Mouse (Mus musculus): ENCODE measurements at regions not wholly inside any gene's neighbourhood (a gene's known extent, or its start where the extent isn't known, plus 50 kb on each side); places are given as distances from the start of the nearest gene placed in this dataset.

DNA sequence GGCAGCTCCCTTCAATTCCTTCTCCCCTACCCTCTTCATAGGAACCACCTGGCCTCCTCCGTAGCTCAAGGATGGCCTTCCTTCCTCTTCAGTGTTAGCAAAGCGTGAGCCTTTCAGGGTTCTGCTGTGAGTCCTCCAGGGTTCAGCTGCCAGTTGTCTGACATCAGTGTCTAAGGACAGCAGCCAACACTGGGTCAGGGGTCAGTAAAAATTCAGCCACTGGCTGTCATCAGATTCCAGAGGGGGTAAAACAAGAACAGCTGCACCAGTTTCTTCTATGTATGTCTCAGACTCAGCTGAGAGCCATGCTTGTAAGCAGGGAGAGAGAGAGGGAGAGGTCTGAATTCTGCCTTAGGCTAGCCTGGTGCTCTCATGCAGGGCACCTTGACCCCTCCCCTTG, 213.1 kb downstream of the Sptssa start:
- Histone ChIP-seq H3K4me3 (no peak overlapping the region), H3K27ac (no peak overlapping the region)
- no peak for DNase-seq (ENCODE audit: extremely low spot score in 1 of 2, low spot score in 2 of 2)
- no peak for TF ChIP-seq CTCF (IDR thresholded peaks at IDR 0.05)
- intact Hi-C loops (cut with DNase I): no loop called here

DNA sequence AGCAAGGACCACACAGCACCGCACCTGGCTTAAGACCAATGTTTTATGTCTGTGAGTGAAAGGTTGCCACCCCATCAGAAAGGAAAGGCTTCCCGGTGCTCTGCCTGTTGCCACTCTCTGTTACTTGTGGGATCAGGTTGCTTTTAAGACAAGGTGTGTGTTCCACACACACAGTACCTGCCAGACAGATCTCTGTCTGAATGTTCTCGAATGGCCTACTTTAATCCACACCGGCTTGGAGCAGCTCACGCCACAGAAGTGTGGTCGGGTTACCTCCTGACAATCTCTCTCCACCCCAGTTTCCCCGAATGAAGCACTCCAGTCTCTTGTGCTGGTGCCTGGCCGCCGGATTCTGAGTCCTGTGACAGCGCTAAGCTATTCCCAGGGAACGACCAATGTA, 214.0 kb downstream of the Sptssa start:
- H3K27ac ChIP-seq: no peak overlapping the region
- no peak for DNase-seq (ENCODE audit: extremely low spot score in 1 of 2, low spot score in 2 of 2)
- no peak overlapping the region for H3K4me3 ChIP-seq
- intact Hi-C loops (cut with DNase I): no loop called here
- no peak for TF ChIP-seq CTCF (IDR thresholded peaks at IDR 0.05)

DNA sequence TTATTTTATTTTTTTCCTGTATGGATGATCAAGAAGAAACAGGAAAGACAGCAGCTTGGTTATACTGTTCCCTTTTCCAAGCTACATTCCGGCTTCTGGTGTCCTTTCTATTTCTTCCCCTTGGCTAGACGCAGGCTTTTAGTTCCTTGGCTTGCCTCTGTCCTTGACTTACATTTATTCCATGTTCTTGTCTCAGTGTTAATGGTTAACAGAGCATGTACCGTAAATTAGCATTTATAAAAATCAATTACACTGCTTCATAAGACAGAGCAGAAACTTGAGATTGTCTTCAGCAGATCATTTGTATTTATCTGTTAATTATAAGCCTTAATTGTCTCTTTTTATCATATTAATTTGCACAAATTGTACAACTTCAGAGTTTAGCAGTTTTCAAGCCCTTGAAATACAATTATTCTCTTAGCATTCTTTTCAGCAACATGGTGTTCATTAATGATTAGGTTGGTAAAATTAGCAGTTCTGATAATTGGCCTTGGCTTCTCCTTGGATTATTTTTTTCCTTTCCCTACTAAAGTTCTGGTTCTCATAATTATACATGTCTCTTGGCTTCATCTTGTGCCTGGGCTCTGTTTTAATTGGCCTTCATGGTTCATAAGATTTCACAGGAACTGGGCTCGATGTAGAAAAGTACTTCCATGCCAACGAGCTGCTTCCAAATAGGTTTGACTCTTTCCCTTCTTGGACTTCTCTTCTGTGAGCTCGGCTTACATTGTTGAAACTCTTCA, 215.4 kb downstream of the Sptssa start:
- H3K27ac ChIP-seq: no peak overlapping the region
- H3K4me3 ChIP-seq: no peak overlapping the region
- intact Hi-C loops (cut with DNase I): no loop called here
- no peak for TF ChIP-seq CTCF (IDR thresholded peaks at IDR 0.05)
- DNase-seq (ENCODE audit: extremely low spot score in 1 of 2, low spot score in 2 of 2): no peak

DNA sequence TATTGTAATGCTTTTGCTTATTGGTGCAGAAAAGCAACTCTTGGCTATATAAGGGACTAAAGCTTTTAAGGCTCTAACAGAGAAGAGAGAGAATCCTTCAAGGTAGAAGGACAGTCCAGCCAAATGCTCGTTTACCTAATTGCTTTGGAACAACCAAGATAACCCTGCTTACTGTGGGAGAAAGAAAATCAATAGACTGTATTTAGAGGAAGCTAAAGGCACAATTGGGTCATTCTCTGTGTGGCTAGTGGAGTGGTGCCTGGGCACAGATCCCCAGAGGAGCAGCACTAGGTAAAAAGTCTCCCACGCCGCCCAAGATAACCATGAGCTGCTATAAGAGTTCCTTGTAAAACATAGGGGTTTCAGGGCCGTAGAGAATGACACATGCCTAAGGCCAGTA, 217.6 kb downstream of the Sptssa start:
- DNase-seq (ENCODE audit: extremely low spot score in 1 of 2, low spot score in 2 of 2): no peak
- intact Hi-C loops (cut with DNase I): no loop called here
- TF ChIP-seq CTCF (IDR thresholded peaks at IDR 0.05): no peak
- no peak overlapping the region for H3K27ac ChIP-seq
- H3K4me3 ChIP-seq: no peak overlapping the region

DNA sequence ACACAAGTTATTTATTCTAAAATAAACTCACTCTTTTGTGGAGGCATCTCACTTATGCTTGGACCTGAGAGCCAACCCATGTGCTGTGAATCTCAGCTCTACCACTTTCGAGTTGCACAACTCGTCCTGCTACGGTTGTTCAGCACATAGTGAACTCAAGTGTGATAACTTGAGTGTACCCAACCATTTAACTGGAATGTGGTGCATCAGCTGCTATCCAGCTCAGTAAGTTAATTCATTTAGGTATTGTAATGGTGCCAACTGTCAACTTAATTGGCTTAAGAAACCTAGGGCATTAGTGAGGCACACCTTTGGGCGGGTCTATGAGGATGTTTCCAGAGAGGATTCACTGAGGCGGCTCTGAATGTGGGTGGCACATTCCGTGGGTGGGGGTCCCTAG, 221.6 kb upstream of the Egln3 start:
- no peak overlapping the region for H3K27ac ChIP-seq
- TF ChIP-seq CTCF (IDR thresholded peaks at IDR 0.05): no peak
- intact Hi-C loops (cut with DNase I): no loop called here
- H3K4me3 ChIP-seq: no peak overlapping the region
- DNase-seq (ENCODE audit: extremely low spot score in 1 of 2, low spot score in 2 of 2): no peak

DNA sequence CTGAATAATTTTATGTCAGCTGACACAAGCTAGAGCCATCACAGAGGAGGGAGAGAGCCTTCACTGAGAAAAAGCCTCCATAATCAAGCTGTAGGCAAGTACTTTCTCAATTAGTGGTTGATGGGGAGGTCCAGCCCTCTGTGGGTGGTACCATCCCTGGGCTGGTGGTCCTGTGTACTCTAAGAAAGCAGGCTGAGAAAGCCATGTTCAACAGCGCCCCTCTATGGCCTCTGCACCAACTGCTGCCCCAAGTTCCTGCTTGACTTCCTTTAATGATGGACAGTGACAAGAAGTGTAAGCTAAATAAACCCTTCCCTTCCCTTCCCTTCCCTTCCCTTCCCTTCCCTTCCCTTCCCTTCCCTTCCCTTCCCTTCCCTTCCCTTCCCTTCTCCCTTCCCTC, 211.2 kb upstream of the Egln3 start:
- no peak for TF ChIP-seq CTCF (IDR thresholded peaks at IDR 0.05)
- H3K27ac ChIP-seq: no peak overlapping the region
- DNase-seq (ENCODE audit: extremely low spot score in 1 of 2, low spot score in 2 of 2): no peak
- intact Hi-C loops (cut with DNase I): no loop called here
- no peak overlapping the region for H3K4me3 ChIP-seq

DNA sequence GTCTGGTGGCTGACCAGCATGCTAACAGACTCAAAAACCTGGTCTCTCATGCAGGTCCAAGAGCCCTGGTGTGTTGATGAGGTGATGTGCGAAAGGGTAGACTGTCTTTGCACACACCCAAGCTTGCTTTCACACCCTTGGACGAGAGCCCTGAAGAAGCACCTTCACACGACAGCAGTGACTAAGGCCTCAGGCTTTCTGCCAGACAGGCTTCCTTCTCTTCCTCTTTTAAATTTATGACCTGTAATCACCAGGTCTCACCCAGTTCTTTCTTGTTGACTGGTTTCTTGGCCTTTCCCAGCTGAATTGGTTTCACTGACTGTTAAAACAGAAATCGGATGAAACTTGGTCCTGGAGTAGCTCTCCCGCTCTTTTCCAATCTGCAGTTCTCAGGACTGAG, 210.5 kb upstream of the Egln3 start:
- no peak for TF ChIP-seq CTCF (IDR thresholded peaks at IDR 0.05)
- Histone ChIP-seq H3K4me3 (no peak overlapping the region), H3K27ac (no peak overlapping the region)
- intact Hi-C loops (cut with DNase I): no loop called here
- no peak for DNase-seq (ENCODE audit: extremely low spot score in 1 of 2, low spot score in 2 of 2)

DNA sequence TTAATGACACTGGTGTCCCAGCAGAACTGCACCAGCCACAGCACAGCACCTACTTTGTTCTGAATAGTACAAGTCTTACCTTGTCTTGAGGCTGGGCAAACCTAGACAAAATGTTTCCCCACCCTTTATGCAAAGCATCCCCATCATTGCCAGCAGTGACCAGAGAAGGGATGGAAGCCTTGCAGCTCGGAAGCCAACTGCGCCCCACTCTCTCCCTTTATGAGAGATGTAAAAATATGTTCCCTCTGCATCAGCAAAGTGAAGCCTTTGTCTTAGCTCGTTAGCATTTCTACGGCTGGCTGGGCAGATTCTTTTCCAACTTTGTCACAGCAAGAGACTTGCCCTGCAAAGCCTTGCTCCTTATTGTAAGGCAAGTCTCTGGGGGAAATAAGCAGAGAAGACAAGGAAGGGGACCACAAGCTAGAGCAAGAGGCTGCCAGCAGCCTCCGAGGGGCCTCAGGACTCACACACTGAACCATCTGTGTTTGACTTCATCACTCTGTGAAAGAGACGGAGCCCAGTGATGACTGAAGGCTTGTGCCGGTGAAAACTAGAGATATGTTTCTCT, 206.5 kb upstream of the Egln3 start:
- intact Hi-C loops (cut with DNase I): no loop called here
- no peak for DNase-seq (ENCODE audit: extremely low spot score in 1 of 2, low spot score in 2 of 2)
- no peak overlapping the region for H3K4me3 ChIP-seq
- no peak overlapping the region for H3K27ac ChIP-seq
- TF ChIP-seq CTCF (IDR thresholded peaks at IDR 0.05): no peak

DNA sequence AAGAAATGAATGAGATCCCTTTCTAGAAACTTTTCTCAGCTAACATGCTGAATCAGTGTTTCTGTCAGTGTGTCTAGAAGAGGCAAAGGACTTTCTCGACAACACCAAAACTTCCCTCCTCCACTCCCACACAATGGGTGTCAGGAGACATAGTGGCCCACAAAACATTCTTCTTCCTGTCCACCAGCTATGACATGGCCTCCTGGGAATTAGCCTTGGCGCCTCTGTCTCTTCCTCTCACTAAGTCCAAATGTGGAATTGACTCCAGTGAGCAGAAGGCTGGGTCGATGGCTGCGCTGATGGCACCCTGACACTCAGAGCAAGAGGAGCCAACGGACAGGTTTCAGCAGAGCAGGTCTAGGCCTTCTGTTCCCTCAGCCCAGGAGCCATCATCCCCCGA, 205.2 kb upstream of the Egln3 start:
- no peak for TF ChIP-seq CTCF (IDR thresholded peaks at IDR 0.05)
- intact Hi-C loops (cut with DNase I): no loop called here
- Histone ChIP-seq H3K4me3 (no peak overlapping the region), H3K27ac (no peak overlapping the region)
- DNase-seq (ENCODE audit: extremely low spot score in 1 of 2, low spot score in 2 of 2): no peak

DNA sequence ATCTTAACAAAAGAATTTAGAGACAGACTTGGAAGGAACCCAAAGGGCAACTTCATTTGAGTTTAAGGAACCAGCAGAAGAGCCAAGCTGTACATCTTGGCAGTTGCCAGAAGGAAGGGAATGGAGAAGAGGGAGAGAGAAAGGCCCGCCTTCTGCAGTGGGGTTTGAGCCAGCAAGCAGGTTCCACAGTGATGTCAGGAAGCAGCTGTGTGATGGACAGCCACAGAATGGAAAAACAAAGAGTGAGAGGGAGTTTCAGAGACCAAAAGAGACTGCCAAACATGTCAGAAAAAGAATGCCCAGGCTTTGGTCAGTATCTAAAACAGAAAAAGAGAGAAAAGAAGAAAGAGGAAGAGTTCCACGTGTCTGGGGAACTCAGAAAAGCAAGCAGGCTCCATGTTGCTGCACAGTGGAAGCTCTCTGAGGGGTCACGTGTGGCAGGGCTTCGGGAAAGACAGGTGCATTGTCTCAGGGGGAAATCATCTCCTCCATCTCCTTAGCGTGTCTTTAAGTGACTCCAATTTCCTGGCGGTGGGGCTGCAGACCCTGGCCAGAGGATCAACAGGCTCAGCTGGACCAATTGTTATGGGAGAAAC, 203.7 kb upstream of the Egln3 start:
- no peak for DNase-seq (ENCODE audit: extremely low spot score in 1 of 2, low spot score in 2 of 2)
- intact Hi-C loops (cut with DNase I): no loop called here
- TF ChIP-seq CTCF (IDR thresholded peaks at IDR 0.05): no peak
- Histone ChIP-seq H3K27ac (no peak overlapping the region), H3K4me3 (no peak overlapping the region)

DNA sequence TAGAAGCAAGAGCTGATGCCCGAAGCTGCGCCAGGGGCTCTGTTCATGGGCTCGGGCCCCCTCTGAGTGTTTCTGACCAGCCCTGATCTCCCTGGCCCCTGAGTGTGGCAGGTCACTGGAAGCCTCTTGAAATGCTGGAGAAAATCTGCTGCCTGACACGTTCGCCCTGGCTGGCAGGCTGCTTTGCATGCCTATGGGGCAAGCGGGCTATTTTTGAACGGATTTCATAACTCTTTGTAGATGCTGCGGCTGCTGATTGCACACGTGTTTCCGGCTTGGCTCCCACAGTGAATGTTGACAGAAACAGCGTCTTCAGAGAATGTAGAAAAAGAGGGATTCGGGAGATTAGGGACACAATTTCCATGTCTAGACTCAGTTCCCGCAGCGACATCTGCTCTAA, 201.4 kb upstream of the Egln3 start:
- H3K27ac ChIP-seq: peak overlapping the region; percentile 58
- DNase-seq (ENCODE audit: extremely low spot score in 1 of 2, low spot score in 2 of 2): peak; percentile 34 to 47
- no peak overlapping the region for H3K4me3 ChIP-seq
- TF ChIP-seq CTCF (IDR thresholded peaks at IDR 0.05): no peak
- intact Hi-C loops (cut with DNase I): no loop called here

DNA sequence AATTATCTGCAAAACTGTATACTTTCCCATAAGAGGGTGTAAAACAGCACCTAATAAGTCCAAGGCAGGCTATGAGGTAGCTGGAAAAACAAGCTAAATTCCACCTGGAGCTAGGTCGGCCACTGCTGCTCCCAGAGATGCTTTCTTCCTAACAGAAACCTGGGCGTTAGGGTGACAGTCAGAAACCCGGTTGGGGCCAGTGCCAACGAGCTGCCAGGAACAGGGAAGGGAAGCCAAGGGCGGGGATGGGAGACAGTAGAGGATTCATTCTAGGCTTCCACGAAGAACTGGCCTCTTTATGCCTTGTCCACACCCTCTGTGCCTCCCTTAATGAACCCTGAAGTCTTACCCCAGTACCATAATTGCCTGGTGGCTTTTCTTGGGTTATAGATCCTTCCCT, 198.9 kb upstream of the Egln3 start:
- intact Hi-C loops (cut with DNase I): no loop called here
- DNase-seq (ENCODE audit: extremely low spot score in 1 of 2, low spot score in 2 of 2): no peak
- no peak for TF ChIP-seq CTCF (IDR thresholded peaks at IDR 0.05)
- no peak overlapping the region for H3K27ac ChIP-seq
- no peak overlapping the region for H3K4me3 ChIP-seq

DNA sequence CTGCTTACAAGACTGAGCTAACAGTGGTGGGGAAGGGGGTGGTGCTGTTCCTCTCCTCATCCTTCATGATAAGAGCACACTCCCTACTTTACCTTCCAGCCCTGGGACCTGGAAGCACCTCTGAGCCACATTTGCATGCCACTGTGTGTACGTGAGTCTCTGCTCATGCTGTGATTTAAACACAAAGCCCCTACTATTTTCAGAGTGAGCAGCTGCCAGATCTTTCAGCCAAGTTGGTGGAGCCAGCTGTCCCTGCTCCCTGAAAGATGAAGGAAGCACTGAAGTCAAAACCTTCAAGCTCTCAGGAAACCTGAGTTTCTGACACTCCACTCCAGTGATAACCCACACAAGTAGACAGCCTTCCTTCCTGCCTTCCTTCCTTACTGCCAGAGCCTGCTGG, 198.0 kb upstream of the Egln3 start:
- no peak overlapping the region for H3K4me3 ChIP-seq
- intact Hi-C loops (cut with DNase I): no loop called here
- no peak for TF ChIP-seq CTCF (IDR thresholded peaks at IDR 0.05)
- no peak for DNase-seq (ENCODE audit: extremely low spot score in 1 of 2, low spot score in 2 of 2)
- H3K27ac ChIP-seq: no peak overlapping the region
